Mouse (Mus musculus): ENCODE measurements around the gene Sgip1.

Sgip1 gene

GRCm38 (mm10) chr4:102895866-102896265, 154.8 kb downstream of the Sgip1 start:
- in situ Hi-C loops (cut with MboI, MseI) = no loop called here

GRCm38 (mm10) chr4:102898987-102899386, 157.9 kb downstream of the Sgip1 start:
- in situ Hi-C loops (cut with MboI, MseI) = no loop called here

- in situ Hi-C loops (cut with MboI, MseI) = no loop called here
Measured at GRCm38 (mm10) chr4:102899683-102900082, 158.6 kb downstream of the Sgip1 start.

- in situ Hi-C loops (cut with MboI, MseI) = no loop called here
Measured at GRCm38 (mm10) chr4:102900166-102900565, 159.1 kb downstream of the Sgip1 start.

- in situ Hi-C loops (cut with MboI, MseI) = no loop called here
Measured at GRCm38 (mm10) chr4:102907843-102908427, 166.8 kb downstream of the Sgip1 start.

GRCm38 (mm10) chr4:102910191-102910590, 169.1 kb downstream of the Sgip1 start:
- in situ Hi-C loops (cut with MboI, MseI) = no loop called here

GRCm38 (mm10) chr4:102913176-102913575, 172.1 kb downstream of the Sgip1 start:
- in situ Hi-C loops (cut with MboI, MseI) = no loop called here

- in situ Hi-C loops (cut with MboI, MseI) = no loop called here
Measured at GRCm38 (mm10) chr4:102913700-102914327, 172.7 kb downstream of the Sgip1 start.

- in situ Hi-C loops (cut with MboI, MseI) = no loop called here
Measured at GRCm38 (mm10) chr4:102918191-102918590, 177.1 kb downstream of the Sgip1 start.

- in situ Hi-C loops (cut with MboI, MseI) = no loop called here
Measured at GRCm38 (mm10) chr4:102929491-102929890, 188.4 kb downstream of the Sgip1 start.

- in situ Hi-C loops (cut with MboI, MseI) = no loop called here
Measured at GRCm38 (mm10) chr4:102930679-102931078, 189.6 kb downstream of the Sgip1 start.

- in situ Hi-C loops (cut with MboI, MseI) = no loop called here
Measured at GRCm38 (mm10) chr4:102940266-102940665, 199.2 kb downstream of the Sgip1 start.

GRCm38 (mm10) chr4:102940738-102941137, 199.6 kb downstream of the Sgip1 start:
- in situ Hi-C loops (cut with MboI, MseI) = no loop called here

- in situ Hi-C loops (cut with MboI, MseI) = no loop called here
Measured at GRCm38 (mm10) chr4:102944325-102944724, 203.2 kb downstream of the Sgip1 start.

GRCm38 (mm10) chr4:102952476-102952875, 211.4 kb downstream of the Sgip1 start:
- in situ Hi-C loops (cut with MboI, MseI) = no loop called here

GRCm38 (mm10) chr4:102955294-102955956, 214.3 kb downstream of the Sgip1 start:
- in situ Hi-C loops (cut with MboI, MseI) = no loop called here

GRCm38 (mm10) chr4:102959409-102959808, 218.3 kb downstream of the Sgip1 start:
- in situ Hi-C loops (cut with MboI, MseI) = no loop called here

- in situ Hi-C loops (cut with MboI, MseI) = no loop called here
Measured at GRCm38 (mm10) chr4:102964174-102964573, 223.1 kb downstream of the Sgip1 start.

- in situ Hi-C loops (cut with MboI, MseI) = no loop called here
Measured at GRCm38 (mm10) chr4:102967811-102968210, 226.7 kb downstream of the Sgip1 start.

- in situ Hi-C loops (cut with MboI, MseI) = no loop called here
Measured at GRCm38 (mm10) chr4:102969599-102969998, 228.5 kb downstream of the Sgip1 start.

- in situ Hi-C loops (cut with MboI, MseI) = no loop called here
Measured at GRCm38 (mm10) chr4:102971159-102971558, 230.1 kb downstream of the Sgip1 start.

- in situ Hi-C loops (cut with MboI, MseI) = no loop called here
Measured at GRCm38 (mm10) chr4:102972071-102972470, 231.0 kb downstream of the Sgip1 start.

GRCm38 (mm10) chr4:102974172-102974571, 233.1 kb downstream of the Sgip1 start:
- in situ Hi-C loops (cut with MboI, MseI) = no loop called here

All from regulatory T cell (primary cell).